Mouse (Mus musculus) small intestine, adult 10 weeks (tissue): ENCODE data around the gene Dmrtb1. TPM values are rescaled to one million over a fixed set of nuclear protein-coding genes. Genes with fewer than 3 reads are reported as not detected.

Source experiments
- polyA plus RNA-seq: library from polyadenylated mRNA; stranded (reverse); fragments of 350-450 nt; fragmentation: Illumina TruSeq; extraction: RNeasy Lipid Tissue Mini Kit (QIAGEN cat#74804); gene quantifications from one replicate; pipeline ENCODE4 v1.2.3, GENCODE M21; 2014; ENCODE audit warnings: low replicate concordance

The Dmrtb1 gene
- polyA plus RNA-seq, result not detected

GRCm38 (mm10) chr4:107684130-107684529, at the start of gene Dmrtb1:
Dmrtb1 (minus strand) TSS chr4:107684230.

Other genes starting within 250 kb of the Dmrtb1 start
- not detected for gene Glis1, start 249.6 kb downstream of the Dmrtb1 start, polyA plus RNA-seq
- gene Lrp8, start 118.0 kb upstream of the Dmrtb1 start, polyA plus RNA-seq, result 0.48 TPM
- 181 TPM for gene Magoh, start 195.5 kb upstream of the Dmrtb1 start, polyA plus RNA-seq
- gene 0610037L13Rik, start 205.6 kb upstream of the Dmrtb1 start, polyA plus RNA-seq, result 15.6 TPM
- gene Cpt2, start 239.4 kb upstream of the Dmrtb1 start, polyA plus RNA-seq, result 256 TPM